Mouse (Mus musculus): Measurements from ENCODE around the gene Ccnt2. TPM values are rescaled to one million over a fixed set of nuclear protein-coding genes. Genes with fewer than 3 reads are reported as not detected.
"Not testable (repeated sequence)": the region's sequence is repeated elsewhere in the genome, so short reads cannot be mapped to it uniquely, and the experiment has no call there.

The Ccnt2 gene
- 82.9 and 98.9 TPM in 2 replicates for polyA plus RNA-seq (2016; fragmentation: Nextera tagmentation; extraction: Ambion mirVana)

- under 1% methylated on average over 63 of the region's 63 CpGs for WGBS
- Histone ChIP-seq H3K4me1 (replicated peaks) (peaks cover 32% of the 10 kb centered on the region), H3K4me3 (peak within 1 kb of the TSS; percentile 96), H3K27ac (peak within 1 kb of the TSS; percentile 97), H3K9me3 (no peaks in the 10 kb centered on the region), H3K27me3 (ENCODE audit: insufficient read depth, poor library complexity, severe bottlenecking) (no peaks in the 10 kb centered on the region), H3K36me3 (peaks cover 17% of the 10 kb centered on the region)
- peak; percentile 100 for DNase-seq (ENCODE audit: low spot score)
Measured at GRCm38 (mm10) chr1:127773803-127774500, at the start of gene Ccnt2. Ccnt2 (plus strand) TSS chr1:127774164.

DNA sequence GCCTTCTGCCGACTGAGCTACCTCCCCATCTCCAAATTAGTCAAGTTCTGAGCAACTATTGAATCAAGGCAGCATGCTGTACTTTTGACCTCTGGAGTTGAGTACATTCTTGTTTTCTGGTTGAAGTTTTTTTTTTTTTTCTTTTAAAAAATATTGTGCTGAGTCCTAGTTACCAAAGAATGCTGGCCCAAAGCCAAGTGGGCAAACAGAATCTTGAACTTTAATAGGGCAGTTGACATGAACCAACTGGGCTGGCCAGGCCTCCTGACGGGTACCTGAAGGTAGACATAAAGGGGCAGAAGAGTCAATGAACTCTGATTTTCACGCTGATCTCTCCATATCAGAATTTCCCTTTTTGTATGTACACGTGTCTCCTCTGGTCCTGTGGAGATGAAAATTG, 44.9 kb upstream of the Ccnt2 start, which contains the start of gene Acmsd:
Gene Acmsd (plus strand): TSS at position 318 of the 400 bp plus-strand sequence.
- DNase-seq (ENCODE audit: low spot score) = no peak
- H3K36me3 ChIP-seq = no peaks in the 10 kb centered on the region
- no peaks in the 10 kb centered on the region for H3K27me3 ChIP-seq (ENCODE audit: insufficient read depth, poor library complexity, severe bottlenecking)
- 90% methylated on average over 4 of the region's 4 CpGs for WGBS
- H3K4me1 ChIP-seq (replicated peaks) = 0 out of 2 replicates have a peak, but pooled peaks cover 3% of the 10 kb centered on the region
- no peak within 1 kb of the TSS for H3K27ac ChIP-seq
- H3K4me3 ChIP-seq = no peak within 1 kb of the TSS
- peaks cover 4% of the 10 kb centered on the region; the same call in 1 of the 2 replicates for H3K9me3 ChIP-seq

DNA sequence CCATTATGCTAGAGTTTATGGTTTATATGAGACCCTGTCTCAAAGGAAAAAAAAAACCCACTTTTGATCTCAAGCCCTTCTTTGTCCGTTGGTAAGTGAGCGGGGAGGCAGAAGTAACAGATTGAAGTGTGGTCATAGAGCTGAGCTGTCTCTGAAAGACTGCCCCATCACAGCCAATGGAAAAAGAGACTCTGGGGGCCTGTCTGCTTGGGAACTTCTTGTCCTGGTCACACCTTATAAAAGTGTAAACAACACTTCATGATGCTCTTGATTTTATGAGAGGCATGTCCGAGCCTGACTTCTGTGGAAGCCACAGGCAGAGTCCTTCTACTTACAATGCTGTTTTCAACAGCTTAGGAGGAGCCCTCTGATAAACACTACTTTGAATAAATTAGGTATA, 42.9 kb upstream of the Ccnt2 start:
- Histone ChIP-seq H3K9me3 (peaks cover 4% of the 10 kb centered on the region; the same call in 1 of the 2 replicates), H3K27ac (no peak overlapping the region), H3K36me3 (no peaks in the 10 kb centered on the region), H3K27me3 (ENCODE audit: insufficient read depth, poor library complexity, severe bottlenecking) (no peaks in the 10 kb centered on the region), H3K4me1 (replicated peaks) (0 out of 2 replicates have a peak, but pooled peaks cover 3% of the 10 kb centered on the region), H3K4me3 (no peak overlapping the region)
- 64% methylated on average over 3 of the region's 3 CpGs for WGBS
- no peak for DNase-seq (ENCODE audit: low spot score)

- no peak overlapping the region for H3K4me3 ChIP-seq
- no peak for DNase-seq (ENCODE audit: low spot score)
- 0 out of 2 replicates have a peak, but pooled peaks cover 3% of the 10 kb centered on the region for H3K4me1 ChIP-seq (replicated peaks)
- 86% methylated on average over 3 of the region's 3 CpGs for whole genome bisulfite sequencing
- H3K27ac ChIP-seq = no peak overlapping the region
- H3K9me3 ChIP-seq = peaks cover 4% of the 10 kb centered on the region; the same call in 1 of the 2 replicates
- H3K36me3 ChIP-seq = no peaks in the 10 kb centered on the region
- no peaks in the 10 kb centered on the region for H3K27me3 ChIP-seq (ENCODE audit: insufficient read depth, poor library complexity, severe bottlenecking)
Measured at GRCm38 (mm10) chr1:127732435-127732834, 41.5 kb upstream of the Ccnt2 start.

- H3K9me3 ChIP-seq = peaks cover 4% of the 10 kb centered on the region; the same call in 1 of the 2 replicates
- H3K4me1 ChIP-seq (replicated peaks) = 0 out of 2 replicates have a peak, but pooled peaks cover 3% of the 10 kb centered on the region
- no peaks in the 10 kb centered on the region for H3K36me3 ChIP-seq
- no peak for DNase-seq (ENCODE audit: low spot score)
- H3K27ac ChIP-seq = no peak overlapping the region
- no peaks in the 10 kb centered on the region for H3K27me3 ChIP-seq (ENCODE audit: insufficient read depth, poor library complexity, severe bottlenecking)
- WGBS = 78% methylated on average over 3 of the region's 3 CpGs
- no peak overlapping the region for H3K4me3 ChIP-seq
Measured at GRCm38 (mm10) chr1:127732841-127733240, 41.1 kb upstream of the Ccnt2 start.

GRCm38 (mm10) chr1:127735356-127735755, 38.6 kb upstream of the Ccnt2 start:
- H3K36me3 ChIP-seq = no peaks in the 10 kb centered on the region
- no peaks in the 10 kb centered on the region for H3K9me3 ChIP-seq
- no peak for DNase-seq (ENCODE audit: low spot score)
- WGBS = 81% methylated on average over 3 of the region's 3 CpGs
- no peaks in the 10 kb centered on the region for H3K27me3 ChIP-seq (ENCODE audit: insufficient read depth, poor library complexity, severe bottlenecking)
- 0 out of 2 replicates have a peak, but pooled peaks cover 3% of the 10 kb centered on the region for H3K4me1 ChIP-seq (replicated peaks)
- no peak overlapping the region for H3K27ac ChIP-seq
- H3K4me3 ChIP-seq = no peak overlapping the region

GRCm38 (mm10) chr1:127750401-127751102, 23.4 kb upstream of the Ccnt2 start:
- 89% methylated on average over 11 of the region's 11 CpGs for WGBS
- no peaks in the 10 kb centered on the region for H3K27me3 ChIP-seq (ENCODE audit: insufficient read depth, poor library complexity, severe bottlenecking)

GRCm38 (mm10) chr1:127755806-127756205, 18.2 kb upstream of the Ccnt2 start:
- H3K27me3 ChIP-seq (ENCODE audit: insufficient read depth, poor library complexity, severe bottlenecking) = no peaks in the 10 kb centered on the region
- WGBS = 79% methylated on average over 4 of the region's 4 CpGs
- no peak for DNase-seq (ENCODE audit: low spot score)
- no peak overlapping the region for H3K27ac ChIP-seq
- no peaks in the 10 kb centered on the region for H3K4me1 ChIP-seq (replicated peaks)
- no peaks in the 10 kb centered on the region for H3K9me3 ChIP-seq
- H3K36me3 ChIP-seq = no peaks in the 10 kb centered on the region
- H3K4me3 ChIP-seq = no peak overlapping the region

More at GRCm38 (mm10) chr1:127750401-127751102, 23.4 kb upstream of the Ccnt2 start:
- 0 out of 2 replicates have a peak, but pooled peaks cover 3% of the 10 kb centered on the region for H3K9me3 ChIP-seq
- H3K4me1 ChIP-seq (replicated peaks) = no peaks in the 10 kb centered on the region
- H3K36me3 ChIP-seq = no peaks in the 10 kb centered on the region
- no peak overlapping the region for H3K4me3 ChIP-seq
- H3K27ac ChIP-seq = no peak overlapping the region
- no peak for DNase-seq (ENCODE audit: low spot score)

GRCm38 (mm10) chr1:127756331-127757163, 17.4 kb upstream of the Ccnt2 start:
- H3K27me3 ChIP-seq (ENCODE audit: insufficient read depth, poor library complexity, severe bottlenecking) = no peaks in the 10 kb centered on the region
- WGBS = 71% methylated on average over 5 of the region's 5 CpGs
- no peaks in the 10 kb centered on the region for H3K4me1 ChIP-seq (replicated peaks)
- H3K4me3 ChIP-seq = no peak overlapping the region
- no peaks in the 10 kb centered on the region for H3K9me3 ChIP-seq
- H3K36me3 ChIP-seq = no peaks in the 10 kb centered on the region
- H3K27ac ChIP-seq = no peak overlapping the region
- DNase-seq (ENCODE audit: low spot score) = no peak

- not testable (repeated sequence) for H3K27me3 ChIP-seq (ENCODE audit: insufficient read depth, poor library complexity, severe bottlenecking); H3K9me3 ChIP-seq; H3K4me1 ChIP-seq (replicated peaks); H3K36me3 ChIP-seq; H3K27ac ChIP-seq; H3K4me3 ChIP-seq; DNase-seq (ENCODE audit: low spot score)
- WGBS = 94% methylated on average over 3 of the region's 3 CpGs
Measured at GRCm38 (mm10) chr1:127757164-127757545, 16.8 kb upstream of the Ccnt2 start.

DNA sequence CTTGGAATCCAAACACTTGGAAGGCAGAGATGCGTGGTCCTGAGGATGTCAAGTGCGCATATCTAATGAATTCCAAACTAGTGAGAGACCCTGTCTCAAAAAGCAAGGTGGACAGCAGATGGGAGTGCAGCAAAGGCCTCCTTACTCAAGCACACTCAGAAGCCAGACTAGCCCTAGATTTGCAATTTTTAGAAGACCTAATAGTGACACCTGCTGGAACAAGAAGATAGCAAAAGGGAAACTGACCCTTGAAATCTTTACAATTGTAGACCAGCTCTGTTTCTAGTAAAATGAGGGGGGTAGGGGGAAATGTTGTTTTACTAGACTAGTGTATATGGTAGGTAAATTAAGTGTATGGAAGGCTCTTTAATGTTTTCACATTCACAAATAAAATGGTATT, 8.5 kb upstream of the Ccnt2 start:
- Histone ChIP-seq H3K27ac (no peak overlapping the region), H3K4me1 (replicated peaks) (no peaks in the 10 kb centered on the region), H3K27me3 (ENCODE audit: insufficient read depth, poor library complexity, severe bottlenecking) (no peaks in the 10 kb centered on the region), H3K36me3 (no peaks in the 10 kb centered on the region), H3K9me3 (no peaks in the 10 kb centered on the region), H3K4me3 (no peak overlapping the region)
- no peak for DNase-seq (ENCODE audit: low spot score)
- 60% methylated on average over 2 of the region's 2 CpGs for WGBS

DNA sequence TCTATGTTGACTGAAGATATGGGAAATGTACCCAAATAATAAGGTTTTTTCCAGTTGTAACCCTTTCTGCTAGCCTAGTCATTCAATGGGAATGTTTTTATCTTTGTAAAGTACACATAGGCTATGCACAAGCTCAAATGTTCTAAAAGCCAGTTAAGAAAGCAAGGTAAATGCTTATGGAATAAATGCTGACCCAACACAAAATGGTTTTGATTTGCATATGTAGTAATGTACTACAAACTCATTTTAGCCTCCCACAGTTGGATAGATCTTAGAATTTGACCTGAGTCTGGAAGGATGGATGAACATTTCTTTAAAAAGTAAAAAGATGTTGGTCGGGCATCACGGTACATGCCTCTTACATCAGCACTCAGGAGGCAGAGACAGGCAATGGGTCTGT, 7.2 kb upstream of the Ccnt2 start:
- Histone ChIP-seq H3K27ac (no peak overlapping the region), H3K27me3 (ENCODE audit: insufficient read depth, poor library complexity, severe bottlenecking) (no peaks in the 10 kb centered on the region), H3K36me3 (no peaks in the 10 kb centered on the region), H3K9me3 (no peaks in the 10 kb centered on the region), H3K4me1 (replicated peaks) (no peaks in the 10 kb centered on the region), H3K4me3 (no peak overlapping the region)
- WGBS = 94% methylated on average over 2 of the region's 2 CpGs
- DNase-seq (ENCODE audit: low spot score) = no peak

Data from hindbrain, embryonic 10.5 days (tissue).